Mouse (Mus musculus): ENCODE measurements at regions not wholly inside any gene's neighbourhood (a gene's known extent, or its start where the extent isn't known, plus 50 kb on each side); places are given as distances from the start of the nearest gene placed in this dataset.

DNA sequence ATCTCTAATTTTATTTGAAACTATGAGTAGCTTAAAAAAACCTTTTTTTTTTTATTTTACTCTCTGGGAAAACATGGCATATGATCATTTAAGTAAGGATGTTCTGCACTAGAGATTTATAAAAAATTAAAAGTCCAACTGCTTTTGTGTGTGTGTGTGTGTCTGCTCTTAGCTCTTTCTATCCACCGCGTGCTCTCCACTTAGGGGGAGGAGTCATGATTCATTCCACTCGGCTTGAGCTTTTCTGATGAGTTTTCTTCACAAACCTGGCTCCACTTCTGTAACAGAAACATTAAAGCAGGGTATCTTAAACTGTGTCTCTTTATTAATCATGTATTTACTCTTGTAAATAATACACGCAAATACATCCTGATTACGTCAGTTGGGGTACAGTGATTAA lies 73.0 kb upstream of the Fst start:
- TF ChIP-seq CTCF (IDR thresholded peaks at IDR 0.05; ENCODE audit: low read depth, low read length) (no peak), POLR2A (IDR thresholded peaks at IDR 0.05; ENCODE audit: extremely low read depth, insufficient read depth, low read length) (no peak)

Measured in liver, adult 2 months (tissue).